ENCODE assay signal across 9 mouse cellular contexts in genomic region chr2:84737451-84737925, GRCm38 (mm10). TPM values are rescaled to one million over a fixed set of nuclear protein-coding genes. Genes with fewer than 3 reads are reported as not detected.
A peak's percentile ranks its signal among the peaks of the same experiment; 100 is the strongest.
DNase-seq lines count a peak whose midpoint lies in the region; ATAC-seq lines count a peak whose summit lies in the region.
"Had no signal": no experiment of that assay in that cellular context is flagged by ENCODE, and none has a peak within 500 bp of the region (broad histone marks: within the 10 kb centered on the region; RNA-seq: fewer than 3 reads in every experiment).

No protein-coding gene starts in this region.

- H3K9ac ChIP-seq in heart, embryonic 15.5 days = no peak overlapping the region
- H3K9ac ChIP-seq in hindbrain, embryonic 15.5 days = no peak overlapping the region

- no peaks in the 10 kb centered on the region for H3K9me3 ChIP-seq in heart, embryonic 15.5 days (replicated peaks)
- no peaks in the 10 kb centered on the region for H3K9me3 ChIP-seq in hindbrain, embryonic 15.5 days
- H3K9me3 ChIP-seq in midbrain, embryonic 10.5 days (replicated peaks) = no peaks in the 10 kb centered on the region

- peaks cover 17% of the 10 kb centered on the region; the same call in 1 of the 2 replicates for H3K27me3 ChIP-seq in heart, embryonic 15.5 days
- no peaks in the 10 kb centered on the region for H3K27me3 ChIP-seq in hindbrain, embryonic 15.5 days
- H3K27me3 ChIP-seq in midbrain, embryonic 10.5 days (ENCODE audit: low read depth, poor library complexity, severe bottlenecking) = no peaks in the 10 kb centered on the region

- H3K27ac ChIP-seq in heart, embryonic 15.5 days = peak overlapping the region; percentile 28; the same call in 1 of the 2 replicates
- peak overlapping the region; percentile 53 for H3K27ac ChIP-seq in hindbrain, embryonic 15.5 days (replicated peaks)
- peak overlapping the region; percentile 92 for H3K27ac ChIP-seq in midbrain, embryonic 10.5 days (replicated peaks)

- peak overlapping the region; percentile 61 for H3K4me2 ChIP-seq in heart, embryonic 15.5 days
- H3K4me2 ChIP-seq in hindbrain, embryonic 15.5 days = peak overlapping the region; percentile 67

- WGBS in heart, embryonic 15.5 days = 6% methylated on average over 8 of the region's 8 CpGs
- 6% methylated on average over 8 of the region's 8 CpGs for WGBS in hindbrain, embryonic 15.5 days
- WGBS in midbrain, embryonic 10.5 days = 3% methylated on average over 8 of the region's 8 CpGs

- peaks cover 82% of the 10 kb centered on the region for H3K4me1 ChIP-seq in heart, embryonic 15.5 days (replicated peaks)
- H3K4me1 ChIP-seq in hindbrain, embryonic 15.5 days (replicated peaks) = peaks cover 87% of the 10 kb centered on the region
- H3K4me1 ChIP-seq in midbrain, embryonic 10.5 days = peaks cover 94% of the 10 kb centered on the region

- no peaks in the 10 kb centered on the region for H3K36me3 ChIP-seq in heart, embryonic 15.5 days
- H3K36me3 ChIP-seq in hindbrain, embryonic 15.5 days = no peaks in the 10 kb centered on the region
- H3K36me3 ChIP-seq in midbrain, embryonic 10.5 days = peaks cover 23% of the 10 kb centered on the region

- ATAC-seq in heart, embryonic 15.5 days (replicated peaks; ENCODE audit: insufficient number of reproducible peaks, insufficient read depth, low FRiP score, low read depth) = peak; percentile 23; the same call in 1 of the 2 replicates
- no peak for ATAC-seq in hindbrain, embryonic 15.5 days (ENCODE audit: low FRiP score, low read depth)

- DNase-seq in heart, postnatal 14 days = no peak
- peak; percentile 84 for DNase-seq in embryo, embryonic 10.5 days (ENCODE audit: low spot score)
- peak; percentile 75 for DNase-seq in midbrain, embryonic 10.5 days (ENCODE audit: low spot score)
- no peak for DNase-seq in right cerebral cortex, postnatal 14 days
- DNase-seq in gastrocnemius, postnatal 14 days = no peak
- no peak for DNase-seq in right cerebral cortex, postnatal 25 days

- no peak overlapping the region for H3K4me3 ChIP-seq in heart, embryonic 15.5 days
- no peak overlapping the region; the same call in 1 of the 2 replicates for H3K4me3 ChIP-seq in hindbrain, embryonic 15.5 days
- H3K4me3 ChIP-seq in midbrain, embryonic 10.5 days = peak overlapping the region; percentile 66

- intact Hi-C loops in heart, postnatal 14 days (cut with DNase I) = no loop called here
- intact Hi-C loops in gastrocnemius, postnatal 14 days (cut with DNase I; ENCODE audit: low total_unique reads) = no loop called here

RNA-seq across cellular contexts. Expression of gene Ypel4, which starts 3.6 kb away (rescaled TPM):
- 3.0 and 3.8 TPM in 2 replicates for polyA plus RNA-seq in heart, embryonic 15.5 days (2015; fragmentation: Nextera tagmentation; extraction: Ambion mirVana)
- 1 to 10 TPM in 1 of 2 experiments, under 1 TPM in 1; 0.93 to 1.3 TPM for total RNA-seq in heart, postnatal 14 days (2021)
- polyA plus RNA-seq in hindbrain, embryonic 15.5 days (2015; fragmentation: Nextera tagmentation; extraction: Ambion mirVana) = 18.9 and 19.8 TPM in 2 replicates
- 8.2 and 14.7 TPM in 2 replicates for polyA plus RNA-seq in midbrain, embryonic 10.5 days (2016; fragmentation: Nextera tagmentation; extraction: Ambion mirVana)
- total RNA-seq in gastrocnemius, postnatal 14 days (2021) = 1 to 10 TPM in 1 of 2 experiments, under 1 TPM in 1; 0.73 to 1.0 TPM
- total RNA-seq: MEL had no signal

RNA-seq across cellular contexts. Expression of gene Gm19426, which starts 6.0 kb away (rescaled TPM):
- polyA plus RNA-seq in heart, embryonic 15.5 days (2015; fragmentation: Nextera tagmentation; extraction: Ambion mirVana) = 5.1 and 5.3 TPM in 2 replicates
- total RNA-seq in heart, postnatal 14 days (2021) = 1 to 10 TPM; 1.6 to 2.2 TPM
- polyA plus RNA-seq in hindbrain, embryonic 15.5 days (2015; fragmentation: Nextera tagmentation; extraction: Ambion mirVana) = 5.1 and 5.9 TPM in 2 replicates
- 9.0 and 10.8 TPM in 2 replicates for polyA plus RNA-seq in midbrain, embryonic 10.5 days (2016; fragmentation: Nextera tagmentation; extraction: Ambion mirVana)
- total RNA-seq in gastrocnemius, postnatal 14 days (2021) = 1 to 10 TPM in 1 of 2 experiments, under 1 TPM in 1; 0.66 to 1.0 TPM
- total RNA-seq: MEL had no signal

RNA-seq across cellular contexts. Expression of gene Clp1, which starts 10.3 kb away (rescaled TPM):
- polyA plus RNA-seq in heart, embryonic 15.5 days (2015; fragmentation: Nextera tagmentation; extraction: Ambion mirVana) = 12.8 and 18.6 TPM in 2 replicates
- 1 to 10 TPM; 4.9 to 5.8 TPM for total RNA-seq in heart, postnatal 14 days (2021)
- polyA plus RNA-seq in hindbrain, embryonic 15.5 days (2015; fragmentation: Nextera tagmentation; extraction: Ambion mirVana) = 20.7 and 22.4 TPM in 2 replicates
- polyA plus RNA-seq in midbrain, embryonic 10.5 days (2016; fragmentation: Nextera tagmentation; extraction: Ambion mirVana) = 51.6 and 52.6 TPM in 2 replicates
- total RNA-seq in gastrocnemius, postnatal 14 days (2021) = 1 to 10 TPM; 4.1 to 4.9 TPM

RNA-seq across cellular contexts. Expression of gene Zdhhc5, which starts 22.5 kb away (rescaled TPM):
- polyA plus RNA-seq in heart, embryonic 15.5 days (2015; fragmentation: Nextera tagmentation; extraction: Ambion mirVana) = 20.2 and 22.4 TPM in 2 replicates
- 10 to 100 TPM; 57.7 to 62.4 TPM for total RNA-seq in heart, postnatal 14 days (2021)
- polyA plus RNA-seq in hindbrain, embryonic 15.5 days (2015; fragmentation: Nextera tagmentation; extraction: Ambion mirVana) = 18.3 and 19.0 TPM in 2 replicates
- polyA plus RNA-seq in midbrain, embryonic 10.5 days (2016; fragmentation: Nextera tagmentation; extraction: Ambion mirVana) = 22.8 and 26.0 TPM in 2 replicates
- total RNA-seq in gastrocnemius, postnatal 14 days (2021) = 10 to 100 TPM; 41.3 to 45.1 TPM

RNA-seq across cellular contexts. Expression of gene Serping1, which starts 37.8 kb away (rescaled TPM):
- 45.2 and 53.2 TPM in 2 replicates for polyA plus RNA-seq in heart, embryonic 15.5 days (2015; fragmentation: Nextera tagmentation; extraction: Ambion mirVana)
- total RNA-seq in heart, postnatal 14 days (2021) = 10 to 100 TPM; 58.8 to 72.1 TPM
- 39.5 and 47.3 TPM in 2 replicates for polyA plus RNA-seq in hindbrain, embryonic 15.5 days (2015; fragmentation: Nextera tagmentation; extraction: Ambion mirVana)
- polyA plus RNA-seq in midbrain, embryonic 10.5 days (2016; fragmentation: Nextera tagmentation; extraction: Ambion mirVana) = 27.6 and 35.8 TPM in 2 replicates
- 10 to 100 TPM; 55.0 to 72.1 TPM for total RNA-seq in gastrocnemius, postnatal 14 days (2021)
- total RNA-seq: MEL had no signal

Comparison
In these comparisons a context has a peak if more than half of its experiments do, and no peak if none do; other contexts are left out.
1. H3K27ac ChIP-seq: peak in every context shown above with its lines; median percentile 92 in midbrain, embryonic 10.5 days; 53 in hindbrain, embryonic 15.5 days; 28 in heart, embryonic 15.5 days.
2. DNase-seq: peak in embryo, embryonic 10.5 days (single experiment) and midbrain, embryonic 10.5 days (single experiment); none in heart, postnatal 14 days (0 of 2), right cerebral cortex, postnatal 14 days (single experiment), gastrocnemius, postnatal 14 days (single experiment) and right cerebral cortex, postnatal 25 days (single experiment).